Mouse (Mus musculus): Measurements from ENCODE around the gene Aff3. TPM values are rescaled to one million over a fixed set of nuclear protein-coding genes. Genes with fewer than 3 reads are reported as not detected.

The Aff3 gene
- polyA plus RNA-seq, 1 experiment from 2014 or later = 38.0 TPM

DNA sequence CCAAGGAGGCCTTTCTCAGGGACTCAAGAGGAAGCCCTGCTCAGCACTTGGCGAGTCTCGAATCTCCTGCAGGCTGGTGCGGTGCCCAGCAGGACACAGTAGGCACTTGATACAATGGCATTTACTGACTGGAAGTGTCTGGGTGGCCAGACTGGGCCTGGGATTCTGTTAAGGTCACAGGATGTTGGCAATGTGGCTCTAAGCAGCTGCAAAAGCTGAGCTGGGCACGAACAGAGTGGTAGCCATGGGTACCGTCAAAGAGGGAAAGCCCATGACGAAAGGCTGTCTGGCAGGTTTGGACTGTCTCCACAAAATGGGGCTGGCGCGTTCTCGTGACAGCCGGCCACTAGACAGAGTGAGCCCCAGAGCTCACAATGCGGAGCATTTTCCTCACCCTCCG is 214.1 kb downstream of the Aff3 start:
- H3K9me3 ChIP-seq = no peaks in the 10 kb centered on the region
- no peaks in the 10 kb centered on the region for H3K27me3 ChIP-seq (replicated peaks)
- H3K4me1 ChIP-seq = peaks cover 23% of the 10 kb centered on the region
- no peaks in the 10 kb centered on the region for H3K36me3 ChIP-seq (replicated peaks)
- no peak overlapping the region for H3K4me3 ChIP-seq
- H3K27ac ChIP-seq = peak overlapping the region; percentile 58
- peak; percentile 80 for ATAC-seq (replicated peaks)
- no peak overlapping the region for H3K4me2 ChIP-seq
- WGBS = 72% methylated on average over 12 of the region's 12 CpGs
- H3K9ac ChIP-seq = no peak overlapping the region

DNA sequence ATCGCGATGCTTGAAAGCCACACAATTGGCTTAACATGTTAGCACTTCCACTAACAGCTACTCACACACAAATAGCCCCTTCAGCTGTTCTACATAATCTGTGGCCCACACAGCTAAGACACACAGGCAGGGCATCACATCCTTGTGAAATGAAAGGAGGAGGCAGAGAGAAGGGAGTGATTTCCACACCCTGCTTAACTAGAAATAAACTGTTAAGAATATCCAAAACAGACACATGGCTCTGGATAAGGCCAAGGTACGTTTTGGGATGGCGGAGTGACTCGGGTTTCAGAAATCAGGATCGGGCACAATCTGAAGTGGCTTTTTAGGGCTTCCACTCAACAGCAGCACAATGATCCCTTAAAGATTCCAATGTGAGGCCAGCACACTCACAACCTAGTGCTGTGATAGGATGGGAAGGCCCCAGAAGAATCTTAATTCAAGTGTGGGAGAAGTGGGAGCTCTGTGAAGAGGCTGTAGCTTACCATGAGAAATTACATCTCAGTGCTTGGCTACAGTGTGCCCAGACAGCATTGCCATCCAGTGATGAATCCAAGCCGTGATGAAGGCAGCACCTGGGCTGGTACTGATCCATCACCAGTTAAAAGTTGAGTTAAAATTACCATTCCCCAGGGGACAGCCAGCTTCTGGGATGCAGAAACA is 214.8 kb downstream of the Aff3 start:
- Histone ChIP-seq H3K4me3 (no peak overlapping the region), H3K9ac (no peak overlapping the region), H3K27ac (peak overlapping the region; percentile 35; the same call in 1 of the 2 replicates), H3K4me1 (peaks cover 23% of the 10 kb centered on the region), H3K9me3 (no peaks in the 10 kb centered on the region), H3K36me3 (replicated peaks) (no peaks in the 10 kb centered on the region), H3K27me3 (replicated peaks) (no peaks in the 10 kb centered on the region), H3K4me2 (no peak overlapping the region)
- ATAC-seq (replicated peaks) = no peak
- 68% methylated on average over 7 of the region's 7 CpGs for WGBS

DNA sequence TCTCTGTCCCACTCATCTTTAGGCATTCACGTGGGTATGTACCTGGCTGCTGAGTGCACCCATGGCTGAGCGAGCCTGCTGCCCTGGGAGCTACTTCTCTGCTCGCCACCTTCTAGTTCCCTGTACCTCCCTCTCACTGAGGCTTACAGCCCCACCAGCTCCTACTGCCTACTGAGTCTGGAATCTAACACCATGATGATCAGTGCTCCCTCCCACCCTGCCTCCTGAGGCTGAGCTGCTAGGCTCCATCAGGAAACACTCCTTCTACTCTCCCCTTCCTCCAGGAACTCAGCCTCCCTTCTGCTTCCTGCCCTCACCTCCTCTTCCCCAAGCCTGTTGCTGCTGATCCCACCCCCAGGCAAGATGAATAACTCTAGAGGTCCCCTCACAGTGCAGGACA is 215.9 kb downstream of the Aff3 start:
- ATAC-seq (replicated peaks) = no peak
- 71% methylated on average over 3 of the region's 3 CpGs for WGBS
- no peak overlapping the region for H3K9ac ChIP-seq

DNA sequence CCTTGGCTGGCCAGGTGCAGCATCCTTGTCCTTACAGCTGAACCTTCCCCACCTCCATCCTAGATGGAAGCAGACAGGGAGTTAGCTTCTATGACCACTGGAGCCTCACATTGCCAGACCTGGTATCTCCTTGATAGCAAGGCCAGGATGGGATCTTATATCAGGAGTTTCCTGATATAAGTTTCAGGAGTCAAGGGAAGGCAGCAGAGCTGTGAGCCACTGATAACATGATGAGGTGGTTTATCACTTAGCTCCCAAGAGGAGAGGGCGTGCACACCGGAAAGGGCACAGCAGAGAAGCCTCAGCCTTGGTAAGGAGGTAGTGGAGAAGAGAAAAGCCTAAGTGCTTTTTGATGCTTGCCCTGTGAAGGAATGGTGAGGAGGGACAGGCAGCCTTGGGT is 217.2 kb downstream of the Aff3 start:
- H3K9ac ChIP-seq = no peak overlapping the region
- H3K27ac ChIP-seq = no peak overlapping the region
- no peak overlapping the region for H3K4me3 ChIP-seq
- no peak for ATAC-seq (replicated peaks)
- H3K4me1 ChIP-seq = peaks cover 30% of the 10 kb centered on the region
- no peaks in the 10 kb centered on the region for H3K27me3 ChIP-seq (replicated peaks)
- H3K36me3 ChIP-seq (replicated peaks) = no peaks in the 10 kb centered on the region
- WGBS = 100% methylated on average over 2 of the region's 2 CpGs
- no peaks in the 10 kb centered on the region for H3K9me3 ChIP-seq
- H3K4me2 ChIP-seq = no peak overlapping the region

More for the DNA sequence above, 215.9 kb downstream of the Aff3 start:
- H3K4me1 ChIP-seq = peaks cover 23% of the 10 kb centered on the region
- no peak overlapping the region for H3K27ac ChIP-seq
- H3K27me3 ChIP-seq (replicated peaks) = no peaks in the 10 kb centered on the region
- H3K9me3 ChIP-seq = no peaks in the 10 kb centered on the region
- H3K4me2 ChIP-seq = no peak overlapping the region
- H3K4me3 ChIP-seq = no peak overlapping the region
- H3K36me3 ChIP-seq (replicated peaks) = no peaks in the 10 kb centered on the region

DNA sequence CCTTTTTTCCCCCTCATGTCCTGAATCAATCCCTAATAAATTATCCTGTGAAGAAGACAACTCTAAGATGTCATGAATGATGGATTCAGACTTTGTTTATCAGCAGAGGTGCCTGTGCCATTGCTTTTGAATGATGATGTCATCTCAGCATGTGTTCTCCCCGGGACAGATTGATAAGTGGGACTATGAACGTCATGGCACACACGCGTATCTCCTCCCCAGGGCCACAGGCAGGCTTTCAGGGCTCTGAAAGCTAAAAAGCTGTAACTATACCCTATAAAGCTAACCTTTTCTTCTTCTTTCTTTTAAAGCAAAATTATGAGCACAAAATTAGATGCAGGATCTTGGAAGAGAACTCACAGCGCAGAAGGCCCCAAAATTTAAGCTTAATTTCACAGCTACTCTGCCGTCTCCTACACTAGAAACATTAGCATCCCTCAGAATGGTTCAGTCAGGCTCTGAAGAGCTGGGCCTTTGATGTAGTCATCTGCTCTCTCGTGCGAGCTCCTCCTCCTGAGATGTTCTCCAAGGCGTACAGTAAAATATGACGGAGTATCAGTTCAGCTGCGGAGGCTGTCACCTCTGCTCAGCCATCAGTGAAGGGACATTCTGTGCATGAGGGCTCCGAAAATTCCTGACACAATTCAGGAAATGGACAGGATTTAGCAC is 218.5 kb downstream of the Aff3 start:
- H3K4me1 ChIP-seq = peaks cover 35% of the 10 kb centered on the region
- no peak for ATAC-seq (replicated peaks)
- no peaks in the 10 kb centered on the region for H3K36me3 ChIP-seq (replicated peaks)
- no peak overlapping the region for H3K4me2 ChIP-seq
- no peak overlapping the region for H3K9ac ChIP-seq
- no peaks in the 10 kb centered on the region for H3K27me3 ChIP-seq (replicated peaks)
- no peak overlapping the region for H3K27ac ChIP-seq
- WGBS = 57% methylated on average over 12 of the region's 12 CpGs
- no peak overlapping the region for H3K4me3 ChIP-seq
- H3K9me3 ChIP-seq = no peaks in the 10 kb centered on the region

DNA sequence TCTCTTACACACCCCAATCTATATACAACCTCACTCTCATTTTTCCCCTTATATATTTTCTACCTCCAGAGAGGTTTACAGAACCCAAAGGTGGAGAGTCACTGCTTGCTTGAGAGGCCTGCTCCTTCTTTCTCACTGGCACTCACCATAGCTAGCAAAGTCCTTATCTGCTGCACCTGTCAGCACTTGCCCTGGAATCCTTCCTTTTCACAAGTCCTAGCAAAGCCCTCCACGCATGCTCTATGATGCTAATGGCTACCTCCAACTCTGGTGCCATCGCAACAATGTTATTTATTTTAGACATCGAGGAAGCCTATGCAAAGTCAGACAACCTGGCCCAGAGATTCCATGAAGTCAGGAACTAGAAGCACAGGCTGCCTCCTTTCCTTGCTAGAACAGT is 221.9 kb downstream of the Aff3 start:
- no peak overlapping the region for H3K27ac ChIP-seq
- H3K4me1 ChIP-seq = peaks cover 52% of the 10 kb centered on the region
- H3K27me3 ChIP-seq (replicated peaks) = no peaks in the 10 kb centered on the region
- ATAC-seq (replicated peaks) = no peak
- H3K9me3 ChIP-seq = no peaks in the 10 kb centered on the region
- no peak overlapping the region for H3K9ac ChIP-seq
- no peak overlapping the region for H3K4me2 ChIP-seq
- 89% methylated on average over 3 of the region's 3 CpGs for WGBS
- H3K36me3 ChIP-seq (replicated peaks) = no peaks in the 10 kb centered on the region
- no peak overlapping the region for H3K4me3 ChIP-seq

DNA sequence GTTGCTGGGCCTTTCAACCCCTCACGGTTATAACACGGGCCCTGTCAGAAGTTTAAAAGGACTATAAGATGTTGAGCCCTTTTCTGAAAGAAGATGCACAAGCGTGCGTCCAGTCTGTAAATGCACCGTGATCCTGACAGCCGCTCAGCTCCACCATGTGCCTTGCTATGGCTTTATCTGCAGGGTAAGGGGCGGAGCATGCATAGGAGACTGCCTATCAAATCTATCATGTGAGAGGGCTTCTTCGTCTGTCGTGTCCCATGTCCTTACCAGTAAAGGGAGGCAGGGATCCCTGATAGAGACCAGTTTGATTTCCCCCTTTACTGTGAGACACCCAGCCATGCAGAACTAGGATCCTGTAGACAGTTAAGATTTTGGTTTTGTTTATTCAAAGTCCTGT is 222.3 kb downstream of the Aff3 start:
- Histone ChIP-seq H3K9ac (no peak overlapping the region), H3K4me2 (no peak overlapping the region), H3K27me3 (replicated peaks) (no peaks in the 10 kb centered on the region), H3K36me3 (replicated peaks) (no peaks in the 10 kb centered on the region), H3K4me3 (no peak overlapping the region), H3K9me3 (no peaks in the 10 kb centered on the region), H3K4me1 (peaks cover 56% of the 10 kb centered on the region), H3K27ac (no peak overlapping the region)
- ATAC-seq (replicated peaks) = no peak
- WGBS = 62% methylated on average over 9 of the region's 9 CpGs

DNA sequence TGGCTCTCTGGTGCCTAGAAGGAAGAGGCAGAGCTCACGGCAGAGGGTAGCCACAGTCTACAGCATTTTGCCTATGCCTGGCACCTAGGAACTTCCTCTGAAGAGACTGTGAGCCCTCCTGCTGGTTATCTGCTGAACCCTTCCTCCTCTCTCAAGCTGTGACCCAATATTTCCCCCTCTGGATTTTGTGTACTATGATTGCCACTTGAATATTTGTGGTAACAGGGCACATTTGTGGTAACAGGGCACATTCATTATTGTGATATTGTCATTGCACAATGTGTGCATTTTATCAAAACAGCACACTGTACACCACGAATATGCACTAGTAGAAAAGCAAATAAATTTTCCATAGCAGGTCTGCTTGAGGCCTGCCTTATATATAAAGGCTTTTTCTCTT is 223.0 kb downstream of the Aff3 start:
- H3K4me3 ChIP-seq = no peak overlapping the region

DNA sequence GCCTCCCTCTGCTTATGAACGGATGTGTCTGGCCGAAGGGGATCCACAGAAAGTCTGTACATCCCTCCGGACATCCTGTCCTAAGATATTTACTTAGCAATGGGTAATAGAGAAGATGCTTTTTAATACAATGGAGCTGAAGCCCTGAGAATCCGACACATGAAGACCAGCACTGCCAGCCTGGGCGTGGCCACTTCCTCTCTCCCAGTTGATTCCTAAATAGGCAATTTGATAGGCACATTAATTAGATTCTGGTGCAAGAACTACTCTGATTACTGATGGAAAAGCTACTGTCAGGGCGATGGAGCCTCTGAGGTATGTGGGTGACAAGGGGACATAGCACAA is 224.3 kb downstream of the Aff3 start:
- Histone ChIP-seq H3K4me1 (peaks cover 64% of the 10 kb centered on the region), H3K27me3 (replicated peaks) (no peaks in the 10 kb centered on the region), H3K9ac (no peak overlapping the region), H3K27ac (peak overlapping the region; percentile 73), H3K4me3 (no peak overlapping the region), H3K9me3 (no peaks in the 10 kb centered on the region), H3K4me2 (no peak overlapping the region), H3K36me3 (replicated peaks) (no peaks in the 10 kb centered on the region)
- WGBS = 58% methylated on average over 6 of the region's 6 CpGs
- no peak for ATAC-seq (replicated peaks)

More for the DNA sequence above, 223.0 kb downstream of the Aff3 start:
- Histone ChIP-seq H3K9ac (no peak overlapping the region), H3K27me3 (replicated peaks) (no peaks in the 10 kb centered on the region), H3K36me3 (replicated peaks) (no peaks in the 10 kb centered on the region), H3K4me1 (peaks cover 59% of the 10 kb centered on the region), H3K9me3 (no peaks in the 10 kb centered on the region), H3K27ac (no peak overlapping the region), H3K4me2 (no peak overlapping the region)
- no peak for ATAC-seq (replicated peaks)
- WGBS = 64% methylated on average over 2 of the region's 2 CpGs

DNA sequence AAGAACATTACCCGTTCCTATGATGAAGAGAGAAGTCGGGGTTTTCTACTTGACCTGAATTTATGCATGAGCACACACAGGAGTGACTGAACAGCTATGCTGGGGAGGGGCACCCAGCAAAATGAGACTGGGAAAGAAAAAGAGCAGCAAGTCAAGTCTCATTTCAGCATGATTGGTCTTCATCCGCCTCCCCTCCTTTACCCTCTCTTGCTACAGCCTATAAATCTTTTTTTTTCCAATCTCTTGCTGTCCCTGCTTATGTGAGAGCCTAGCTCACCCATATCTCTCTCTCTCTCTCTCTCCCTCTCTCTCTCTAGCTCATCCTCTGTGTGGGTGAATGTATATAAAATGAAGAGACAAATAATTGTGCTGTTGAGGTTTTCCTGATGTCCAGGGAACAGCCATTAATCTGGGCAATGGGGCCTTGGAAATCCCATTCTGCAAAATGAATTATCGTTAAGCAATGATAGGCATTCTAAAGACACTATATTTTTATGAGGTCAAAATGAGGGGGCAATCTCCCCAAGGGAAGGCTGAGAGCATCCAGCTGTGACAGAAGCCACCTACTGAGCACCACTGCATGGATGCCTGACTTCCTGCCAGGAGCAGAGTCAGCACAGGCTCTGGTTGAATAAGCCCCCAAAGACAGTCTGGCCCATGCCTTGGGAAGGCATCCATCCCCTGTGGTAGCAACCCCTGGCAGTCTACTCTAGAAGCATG is 224.8 kb downstream of the Aff3 start:
- Histone ChIP-seq H3K9me3 (no peaks in the 10 kb centered on the region), H3K27me3 (replicated peaks) (no peaks in the 10 kb centered on the region), H3K4me3 (no peak overlapping the region), H3K36me3 (replicated peaks) (no peaks in the 10 kb centered on the region), H3K4me1 (peaks cover 64% of the 10 kb centered on the region), H3K4me2 (peak overlapping the region; percentile 33), H3K9ac (no peak overlapping the region), H3K27ac (peak overlapping the region; percentile 73)
- ATAC-seq (replicated peaks) = peak; percentile 75
- 18% methylated on average over 4 of the region's 4 CpGs for WGBS

DNA sequence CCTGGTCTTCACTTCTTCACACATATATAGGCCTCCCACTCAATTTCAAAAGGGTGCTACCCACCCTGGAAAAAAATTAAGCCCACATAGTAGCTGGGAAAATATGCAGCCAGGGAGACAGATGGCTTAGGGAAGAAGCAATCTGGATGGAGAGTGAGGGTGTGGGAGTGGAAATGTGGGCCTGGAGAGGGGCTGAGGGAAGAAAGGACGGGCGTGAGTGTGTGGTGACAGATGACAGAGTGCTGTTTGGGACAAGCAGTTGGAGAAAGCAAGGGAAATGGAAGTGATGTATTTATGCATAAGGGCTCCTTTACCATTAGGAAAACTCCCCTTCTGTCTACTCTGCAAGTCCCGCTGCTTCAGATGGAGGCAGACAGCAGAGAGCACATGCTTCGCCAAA is 226.3 kb downstream of the Aff3 start:
- Histone ChIP-seq H3K9me3 (no peaks in the 10 kb centered on the region), H3K9ac (no peak overlapping the region), H3K4me1 (peaks cover 61% of the 10 kb centered on the region), H3K27ac (peak overlapping the region; percentile 68), H3K27me3 (replicated peaks) (no peaks in the 10 kb centered on the region), H3K4me2 (no peak overlapping the region), H3K36me3 (replicated peaks) (no peaks in the 10 kb centered on the region), H3K4me3 (no peak overlapping the region)
- WGBS = 15% methylated on average over 4 of the region's 4 CpGs
- ATAC-seq (replicated peaks) = peak; percentile 29

DNA sequence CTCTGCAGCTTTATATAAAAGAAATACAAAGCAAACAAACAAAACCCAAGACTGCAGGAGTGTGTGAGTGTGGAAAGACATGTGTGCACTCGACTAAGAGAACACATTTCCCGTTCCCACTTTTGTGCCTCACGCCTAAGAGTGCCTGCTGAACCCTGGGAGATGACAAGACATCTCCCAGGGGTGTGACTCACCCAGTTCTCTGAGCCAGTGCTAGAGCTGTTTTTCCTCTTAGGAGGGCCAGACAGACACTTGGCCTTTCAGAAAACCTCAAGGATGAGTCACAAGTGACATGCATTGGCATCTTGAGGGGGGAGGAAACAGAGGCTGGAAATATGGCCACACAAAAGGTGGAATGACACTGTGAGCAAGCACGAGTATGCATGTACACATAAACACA is 227.1 kb downstream of the Aff3 start:
- H3K4me3 ChIP-seq = no peak overlapping the region
- no peak overlapping the region for H3K9ac ChIP-seq
- H3K4me1 ChIP-seq = peaks cover 57% of the 10 kb centered on the region
- H3K36me3 ChIP-seq (replicated peaks) = no peaks in the 10 kb centered on the region
- whole genome bisulfite sequencing = 68% methylated on average over 4 of the region's 4 CpGs
- peak overlapping the region; percentile 68 for H3K27ac ChIP-seq
- H3K27me3 ChIP-seq (replicated peaks) = no peaks in the 10 kb centered on the region
- no peaks in the 10 kb centered on the region for H3K9me3 ChIP-seq
- no peak overlapping the region for H3K4me2 ChIP-seq
- no peak for ATAC-seq (replicated peaks)

All from midbrain, embryonic 15.5 days (tissue).